Mouse (Mus musculus) layer of hippocampus, adult 2 months (tissue): ENCODE results near the gene Gm17622. TPM values are rescaled to one million over a fixed set of nuclear protein-coding genes. Genes with fewer than 3 reads are reported as not detected.

Experiments used
- DNase-seq, 2 experiments: peaks; one replicate each; pipeline ENCODE4 v3.0.0; 2022; ENCODE audit warnings: low spot score in 2 of 2
- H3K27ac ChIP-seq: fragments of 200-600 bp; 2 replicates; pipeline ENCODE4 v1.8.1; 2022
- H3K4me3 ChIP-seq: fragments of 200-600 bp; 2 replicates; pipeline ENCODE4 v1.8.1; 2022; ENCODE audit warnings: mild to moderate bottlenecking
- CTCF ChIP-seq: fragments of 200-600 bp; conservative IDR thresholded peaks from 2 replicates; pipeline ENCODE4 v1.8.1; 2022; ENCODE audit warnings: antibody characterized with exemption, mild to moderate bottlenecking, moderate library complexity
- long read RNA-seq, 2 experiments: library from polyadenylated mRNA; stranded (forward); transcript quantifications; one replicate each; pipeline ENCODE4 v2.0.0; 2021; ENCODE audit warnings: borderline mapping rate in 2 of 2
- total RNA-seq, 2 experiments: library from RNA; stranded (reverse); gene quantifications; 2 replicates each; pipeline ENCODE4 v1.2.3; 2021

Gene Gm17622
- total RNA-seq, result not detected
- long read RNA-seq, experiment 1, result 0 reads
- long read RNA-seq, experiment 2, result 0 reads

- DNase-seq, result no peak
- no peak for TF ChIP-seq CTCF
- Histone ChIP-seq H3K4me3 (no peak within 1 kb of the TSS), H3K27ac (no peak within 1 kb of the TSS)
Measured at GRCm38 (mm10) chr13:96490433-96490832, at the start of gene Gm17622. Gene Gm17622, plus strand, starts transcription at chr13:96490733.

- Histone ChIP-seq H3K4me3 (no peak overlapping the region), H3K27ac (no peak overlapping the region)
- no peak for TF ChIP-seq CTCF
- DNase-seq, result no peak
Measured at GRCm38 (mm10) chr13:96450205-96450856, 40.2 kb upstream of the Gm17622 start.

- no peak overlapping the region for H3K4me3 ChIP-seq
- no peak for TF ChIP-seq CTCF
Measured at GRCm38 (mm10) chr13:96450869-96451268, 39.7 kb upstream of the Gm17622 start.

GRCm38 (mm10) chr13:96451386-96452140 lies 39.0 kb upstream of the Gm17622 start:
- TF ChIP-seq CTCF, result no peak
- DNase-seq, result no peak
- no peak overlapping the region for H3K27ac ChIP-seq
- no peak overlapping the region for H3K4me3 ChIP-seq

More at GRCm38 (mm10) chr13:96450869-96451268, 39.7 kb upstream of the Gm17622 start:
- DNase-seq, result no peak
- no peak overlapping the region for H3K27ac ChIP-seq

- no peak for TF ChIP-seq CTCF
- Histone ChIP-seq H3K27ac (no peak overlapping the region), H3K4me3 (no peak overlapping the region)
- DNase-seq, result no peak
Measured at GRCm38 (mm10) chr13:96452621-96453020, 37.9 kb upstream of the Gm17622 start.

- TF ChIP-seq CTCF, result no peak
- DNase-seq, result no peak
- no peak overlapping the region for H3K4me3 ChIP-seq
- H3K27ac ChIP-seq, result no peak overlapping the region
Measured at GRCm38 (mm10) chr13:96454288-96454687, 36.2 kb upstream of the Gm17622 start.

- no peak for DNase-seq
- Histone ChIP-seq H3K27ac (no peak overlapping the region), H3K4me3 (no peak overlapping the region)
- TF ChIP-seq CTCF, result no peak
Measured at GRCm38 (mm10) chr13:96457566-96457965, 33.0 kb upstream of the Gm17622 start.

GRCm38 (mm10) chr13:96458018-96458417 lies 32.5 kb upstream of the Gm17622 start:
- Histone ChIP-seq H3K27ac (no peak overlapping the region), H3K4me3 (no peak overlapping the region)
- no peak for DNase-seq
- no peak for TF ChIP-seq CTCF

- no peak for TF ChIP-seq CTCF
- no peak for DNase-seq
Measured at GRCm38 (mm10) chr13:96458606-96459005, 31.9 kb upstream of the Gm17622 start.

GRCm38 (mm10) chr13:96462644-96463043 lies 27.9 kb upstream of the Gm17622 start:
- Histone ChIP-seq H3K4me3 (no peak overlapping the region), H3K27ac (no peak overlapping the region)
- DNase-seq, result no peak
- TF ChIP-seq CTCF, result no peak

More at GRCm38 (mm10) chr13:96458606-96459005, 31.9 kb upstream of the Gm17622 start:
- Histone ChIP-seq H3K4me3 (no peak overlapping the region), H3K27ac (no peak overlapping the region)

- H3K27ac ChIP-seq, result no peak overlapping the region
- DNase-seq, result no peak
- H3K4me3 ChIP-seq, result no peak overlapping the region
- TF ChIP-seq CTCF, result no peak
Measured at GRCm38 (mm10) chr13:96465315-96465714, 25.2 kb upstream of the Gm17622 start.

- no peak overlapping the region for H3K27ac ChIP-seq
- TF ChIP-seq CTCF, result no peak
- DNase-seq, result no peak
- no peak overlapping the region for H3K4me3 ChIP-seq
Measured at GRCm38 (mm10) chr13:96468678-96469077, 21.9 kb upstream of the Gm17622 start.

GRCm38 (mm10) chr13:96470556-96470955 lies 20.0 kb upstream of the Gm17622 start:
- Histone ChIP-seq H3K4me3 (no peak overlapping the region), H3K27ac (no peak overlapping the region)
- DNase-seq, result no peak
- TF ChIP-seq CTCF, result no peak

GRCm38 (mm10) chr13:96470957-96471356 lies 19.6 kb upstream of the Gm17622 start, which contains the start of gene Ankdd1b:
Gene Ankdd1b, minus strand, starts transcription at chr13:96471198.
- DNase-seq, result no peak
- Histone ChIP-seq H3K4me3 (no peak within 1 kb of the TSS), H3K27ac (no peak within 1 kb of the TSS)
- TF ChIP-seq CTCF, result no peak
